In the genomic region with DNA sequence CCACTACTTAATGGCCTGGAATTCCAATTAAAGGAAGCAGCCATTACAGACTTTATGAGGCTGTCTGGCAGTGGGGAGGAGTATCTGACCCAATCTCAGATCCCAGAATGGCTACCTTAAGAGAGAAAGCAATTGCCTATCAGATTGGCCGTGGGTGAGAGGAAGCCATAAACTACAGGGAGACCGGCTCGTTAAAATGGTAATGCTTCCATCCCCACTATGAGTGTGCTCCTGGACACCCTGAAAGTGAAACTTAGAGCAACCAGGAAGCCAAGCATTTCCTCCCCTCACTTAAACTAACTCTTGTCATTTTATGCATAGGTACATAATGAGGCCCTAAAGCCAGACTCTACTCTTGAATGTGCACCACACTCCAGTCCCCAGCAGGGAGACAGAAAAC, we compare ENCODE assay signal across 23 mouse cellular contexts.
DNase-seq lines count a peak whose midpoint lies in the region; ATAC-seq and TF ChIP-seq lines count a peak whose summit lies in the region.
"Had no signal": no experiment of that assay in that cellular context is flagged by ENCODE, and none has a peak within 500 bp of the region (broad histone marks: within the 10 kb centered on the region; RNA-seq: fewer than 3 reads in every experiment).

No protein-coding gene starts in this region.

- no peaks in the 10 kb centered on the region for H3K9me3 ChIP-seq in heart, embryonic 10.5 days
- H3K9me3 ChIP-seq in kidney, postnatal 0 days (replicated peaks; ENCODE audit: low read length), result no peaks in the 10 kb centered on the region
- H3K9me3 ChIP-seq: forebrain, embryonic 10.5 days; forebrain, embryonic 13.5 days; hindbrain, embryonic 12.5 days; hindbrain, embryonic 15.5 days had no signal

- no peak overlapping the region for H3K4me2 ChIP-seq in kidney, postnatal 0 days (ENCODE audit: low read length)
- H3K4me2 ChIP-seq: forebrain, embryonic 13.5 days; heart, embryonic 11.5 days; hindbrain, embryonic 12.5 days; hindbrain, embryonic 15.5 days had no signal

- no peak for ATAC-seq in kidney, postnatal 0 days (replicated peaks; ENCODE audit: low FRiP score, low read depth)
- 0 out of 2 replicates have a peak, but pooled peaks have one; percentile 22 for ATAC-seq in common myeloid progenitor, adult 5-6 weeks (replicated peaks; ENCODE audit: low read depth, poor library complexity, severe bottlenecking)
- ATAC-seq: activated CD4-positive, CD25-positive, alpha-beta regulatory T cell, adult 4 months; forebrain, embryonic 13.5 days; forebrain, embryonic 16.5 days had no signal

- no peak overlapping the region for H3K27ac ChIP-seq in heart, embryonic 10.5 days
- no peak overlapping the region for H3K27ac ChIP-seq in kidney, postnatal 0 days
- H3K27ac ChIP-seq: forebrain, embryonic 10.5 days; forebrain, embryonic 13.5 days; heart, adult 2 months; hindbrain, embryonic 12.5 days; hindbrain, embryonic 15.5 days had no signal

- WGBS in heart, embryonic 10.5 days, result 75% methylated on average over 3 of the region's 3 CpGs
- WGBS in kidney, postnatal 0 days, result 13% methylated on average over 3 of the region's 3 CpGs

- H3K36me3 ChIP-seq in heart, embryonic 10.5 days, result no peaks in the 10 kb centered on the region
- no peaks in the 10 kb centered on the region for H3K36me3 ChIP-seq in kidney, postnatal 0 days (ENCODE audit: insufficient read depth, low read length)
- H3K36me3 ChIP-seq: forebrain, embryonic 10.5 days; hindbrain, embryonic 12.5 days; hindbrain, embryonic 15.5 days had no signal

- DNase-seq in heart, adult 11 months, result peak; percentile 66
- no peak for DNase-seq in heart, embryonic 10.5 days (ENCODE audit: low spot score)
- peak; percentile 7 for DNase-seq in kidney, adult 9 months
- DNase-seq in kidney, adult 18-20 months, result no peak
- peak; percentile 12 for DNase-seq in kidney, postnatal 0 days (ENCODE audit: low spot score)
- no peak for DNase-seq in kidney, postnatal 14 days
- no peak for DNase-seq in layer of hippocampus, postnatal 10 days (ENCODE audit: low spot score in 2 of 2)
- DNase-seq: adrenal gland, adult 8-10 months; adrenal gland, postnatal 25 days; cerebellum, adult 11-12 months; cerebellum, adult 8-10 months; cerebellum, postnatal 10 days; cerebellum, postnatal 36 days; gastrocnemius, postnatal 25 days; heart, adult 2 months had no signal

- no peak for TF ChIP-seq CTCF in kidney, postnatal 0 days (IDR thresholded peaks at IDR 0.05; ENCODE audit: low read depth)

- no peak overlapping the region for H3K4me3 ChIP-seq in heart, embryonic 10.5 days
- no peak overlapping the region for H3K4me3 ChIP-seq in kidney, postnatal 0 days (replicated peaks; ENCODE audit: low read depth, low read length)
- H3K4me3 ChIP-seq: forebrain, embryonic 10.5 days; forebrain, embryonic 13.5 days; heart, adult 2 months; hindbrain, embryonic 12.5 days; hindbrain, embryonic 15.5 days had no signal

- H3K9ac ChIP-seq in kidney, postnatal 0 days (ENCODE audit: low read depth, low read length), result no peak overlapping the region
- H3K9ac ChIP-seq: forebrain, embryonic 13.5 days; hindbrain, embryonic 12.5 days; hindbrain, embryonic 15.5 days had no signal

- 0 out of 2 replicates have a peak, but pooled peaks cover 3% of the 10 kb centered on the region for H3K4me1 ChIP-seq in heart, embryonic 10.5 days
- no peaks in the 10 kb centered on the region for H3K4me1 ChIP-seq in kidney, postnatal 0 days (replicated peaks; ENCODE audit: insufficient read depth, low read length)
- H3K4me1 ChIP-seq: forebrain, embryonic 10.5 days; forebrain, embryonic 13.5 days; hindbrain, embryonic 12.5 days; hindbrain, embryonic 15.5 days had no signal

- no peaks in the 10 kb centered on the region for H3K27me3 ChIP-seq in heart, embryonic 10.5 days (ENCODE audit: insufficient read depth, poor library complexity, severe bottlenecking)
- H3K27me3 ChIP-seq in kidney, postnatal 0 days (ENCODE audit: insufficient read depth, low read length), result no peaks in the 10 kb centered on the region
- H3K27me3 ChIP-seq: forebrain, embryonic 13.5 days; hindbrain, embryonic 12.5 days; hindbrain, embryonic 15.5 days had no signal

Comparison
In these comparisons a context has a peak if more than half of its experiments do, and no peak if none do; other contexts are left out.
1. DNase-seq: peak in heart, adult 11 months (single experiment), kidney, adult 9 months (single experiment) and kidney, postnatal 0 days (single experiment); none in heart, embryonic 10.5 days (single experiment), kidney, adult 18-20 months (single experiment), kidney, postnatal 14 days (single experiment) and layer of hippocampus, postnatal 10 days (0 of 2).